Mouse (Mus musculus) layer of hippocampus, adult 9-11 months (tissue): ENCODE results near the gene Camkv.

Experiments
- DNase-seq: peaks from one replicate; pipeline ENCODE4 v3.0.0; 2022

Gene Camkv

GRCm38 (mm10) chr9:107923956-107924355, 11.5 kb upstream of the Camkv start:
- no peak for DNase-seq

GRCm38 (mm10) chr9:107925251-107925650, 10.2 kb upstream of the Camkv start:
- no peak for DNase-seq

GRCm38 (mm10) chr9:107926920-107927420, 8.5 kb upstream of the Camkv start:
- no peak for DNase-seq

GRCm38 (mm10) chr9:107927749-107928148, 7.7 kb upstream of the Camkv start:
- peak; percentile 60 for DNase-seq

GRCm38 (mm10) chr9:107928169-107928568, 7.3 kb upstream of the Camkv start, which contains the start of gene Actl11:
Gene Actl11 (plus strand): TSS chr9:107928469.
- no peak for DNase-seq

GRCm38 (mm10) chr9:107932221-107932620, 3.3 kb upstream of the Camkv start:
- peak; percentile 33 for DNase-seq

- peak; percentile 67 for DNase-seq
These were observed 1.3 kb upstream of the Camkv start for GRCm38 (mm10) chr9:107934146-107934545.

- peak; percentile 57 for DNase-seq
These were observed 328 bp downstream of the Camkv start for GRCm38 (mm10) chr9:107935790-107936214.

GRCm38 (mm10) chr9:107936215-107936822, 845 bp downstream of the Camkv start:
- peak; percentile 61 for DNase-seq

- no peak for DNase-seq
These were observed 1.4 kb downstream of the Camkv start for GRCm38 (mm10) chr9:107936831-107937230.

- peak; percentile 72 for DNase-seq
These were observed 12.0 kb downstream of the Camkv start for GRCm38 (mm10) chr9:107947241-107948194.

GRCm38 (mm10) chr9:107949184-107949921, 13.9 kb downstream of the Camkv start:
- DNase-seq, result no peak

- DNase-seq, result no peak
These were observed 14.4 kb downstream of the Camkv start, which contains the start of gene Traip for GRCm38 (mm10) chr9:107949922-107950235. Gene Traip (plus strand): TSS chr9:107950136.

- peak; percentile 93 for DNase-seq
These were observed 15.2 kb downstream of the Camkv start for GRCm38 (mm10) chr9:107950460-107951355.

- no peak for DNase-seq
These were observed 20.3 kb downstream of the Camkv start for GRCm38 (mm10) chr9:107955613-107956289.

- DNase-seq, result no peak
These were observed 21.7 kb downstream of the Camkv start for GRCm38 (mm10) chr9:107957141-107957540.

GRCm38 (mm10) chr9:107959896-107960295, 24.4 kb downstream of the Camkv start:
- no peak for DNase-seq

GRCm38 (mm10) chr9:107960928-107961327, 25.5 kb downstream of the Camkv start:
- DNase-seq, result no peak

GRCm38 (mm10) chr9:107961351-107961762, 25.9 kb downstream of the Camkv start:
- peak; percentile 91 for DNase-seq

- DNase-seq, result peak; percentile 86
These were observed 26.4 kb downstream of the Camkv start for GRCm38 (mm10) chr9:107961881-107962280.

- DNase-seq, result no peak
These were observed 27.4 kb downstream of the Camkv start for GRCm38 (mm10) chr9:107962916-107963315.
